Mouse (Mus musculus): ENCODE results near the gene Myl12a. TPM values are rescaled to one million over a fixed set of nuclear protein-coding genes. Genes with fewer than 3 reads are reported as not detected.

Gene Myl12a
- total and polyA plus RNA-seq, 2 experiments, result 34.2 to 49.7 TPM

GRCm38 (mm10) chr17:71025922-71026321 is 23.2 kb upstream of the Myl12a start:
- Histone ChIP-seq H3K27me3 (ENCODE audit: control insufficient read depth, insufficient read depth, low read length) (no peaks in the 10 kb centered on the region), H3K36me3 (ENCODE audit: control insufficient read depth, insufficient read depth, low read length) (no peaks in the 10 kb centered on the region), H3K27ac (replicated peaks; ENCODE audit: insufficient read depth, low read depth, low read length) (no peak overlapping the region), H3K79me2 (ENCODE audit: control insufficient read depth, insufficient read depth, low read length) (no peaks in the 10 kb centered on the region), H3K4me3 (ENCODE audit: insufficient read depth, low read depth, low read length) (no peak overlapping the region), H3K4me1 (ENCODE audit: control insufficient read depth, insufficient read depth, low read length) (no peaks in the 10 kb centered on the region), H3K9ac (ENCODE audit: low read depth, low read length) (no peak overlapping the region)
- WGBS, result 78% methylated on average over 8 of the region's 8 CpGs
- no peak for DNase-seq (ENCODE audit: extremely low read depth, low read depth, low spot score)
- TF ChIP-seq CTCF (IDR thresholded peaks at IDR 0.05; ENCODE audit: low read depth, low read length), result no peak
- no peak for TF ChIP-seq POLR2A (IDR thresholded peaks at IDR 0.05; ENCODE audit: extremely low read depth, insufficient read depth, low read length)

GRCm38 (mm10) chr17:71024071-71024470 is 21.4 kb upstream of the Myl12a start:
- Histone ChIP-seq H3K27me3 (ENCODE audit: control insufficient read depth, insufficient read depth, low read length) (no peaks in the 10 kb centered on the region), H3K4me1 (ENCODE audit: control insufficient read depth, insufficient read depth, low read length) (no peaks in the 10 kb centered on the region), H3K9ac (ENCODE audit: low read depth, low read length) (no peak overlapping the region), H3K36me3 (ENCODE audit: control insufficient read depth, insufficient read depth, low read length) (no peaks in the 10 kb centered on the region), H3K27ac (replicated peaks; ENCODE audit: insufficient read depth, low read depth, low read length) (no peak overlapping the region), H3K4me3 (ENCODE audit: insufficient read depth, low read depth, low read length) (no peak overlapping the region), H3K79me2 (ENCODE audit: control insufficient read depth, insufficient read depth, low read length) (no peaks in the 10 kb centered on the region)
- TF ChIP-seq CTCF (IDR thresholded peaks at IDR 0.05; ENCODE audit: low read depth, low read length), result no peak
- no peak for TF ChIP-seq POLR2A (IDR thresholded peaks at IDR 0.05; ENCODE audit: extremely low read depth, insufficient read depth, low read length)
- no peak for DNase-seq (ENCODE audit: extremely low read depth, low read depth, low spot score)
- WGBS, result 93% methylated on average over 10 of the region's 10 CpGs

GRCm38 (mm10) chr17:71022841-71023240 is 20.2 kb upstream of the Myl12a start:
- H3K79me2 ChIP-seq (ENCODE audit: control insufficient read depth, insufficient read depth, low read length), result no peaks in the 10 kb centered on the region
- H3K27me3 ChIP-seq (ENCODE audit: control insufficient read depth, insufficient read depth, low read length), result no peaks in the 10 kb centered on the region
- no peaks in the 10 kb centered on the region for H3K4me1 ChIP-seq (ENCODE audit: control insufficient read depth, insufficient read depth, low read length)
- H3K36me3 ChIP-seq (ENCODE audit: control insufficient read depth, insufficient read depth, low read length), result no peaks in the 10 kb centered on the region
- no peak overlapping the region for H3K9ac ChIP-seq (ENCODE audit: low read depth, low read length)
- TF ChIP-seq CTCF (IDR thresholded peaks at IDR 0.05; ENCODE audit: low read depth, low read length), result no peak
- no peak for TF ChIP-seq POLR2A (IDR thresholded peaks at IDR 0.05; ENCODE audit: extremely low read depth, insufficient read depth, low read length)
- no peak overlapping the region for H3K27ac ChIP-seq (replicated peaks; ENCODE audit: insufficient read depth, low read depth, low read length)
- no peak overlapping the region for H3K4me3 ChIP-seq (ENCODE audit: insufficient read depth, low read depth, low read length)
- 93% methylated on average over 13 of the region's 13 CpGs for WGBS
- no peak for DNase-seq (ENCODE audit: extremely low read depth, low read depth, low spot score)

- H3K36me3 ChIP-seq (ENCODE audit: control insufficient read depth, insufficient read depth, low read length), result no peaks in the 10 kb centered on the region
- DNase-seq (ENCODE audit: extremely low read depth, low read depth, low spot score), result no peak
- no peak overlapping the region for H3K9ac ChIP-seq (ENCODE audit: low read depth, low read length)
- TF ChIP-seq POLR2A (IDR thresholded peaks at IDR 0.05; ENCODE audit: extremely low read depth, insufficient read depth, low read length) (no peak), CTCF (IDR thresholded peaks at IDR 0.05; ENCODE audit: low read depth, low read length) (no peak)
- H3K4me3 ChIP-seq (ENCODE audit: insufficient read depth, low read depth, low read length), result no peak overlapping the region
- no peaks in the 10 kb centered on the region for H3K4me1 ChIP-seq (ENCODE audit: control insufficient read depth, insufficient read depth, low read length)
- WGBS, result 81% methylated on average over 9 of the region's 9 CpGs
- no peak overlapping the region for H3K27ac ChIP-seq (replicated peaks; ENCODE audit: insufficient read depth, low read depth, low read length)
- no peaks in the 10 kb centered on the region for H3K27me3 ChIP-seq (ENCODE audit: control insufficient read depth, insufficient read depth, low read length)
- no peaks in the 10 kb centered on the region for H3K79me2 ChIP-seq (ENCODE audit: control insufficient read depth, insufficient read depth, low read length)
These were observed 17.2 kb upstream of the Myl12a start for GRCm38 (mm10) chr17:71019860-71020259.

GRCm38 (mm10) chr17:71019309-71019655 is 16.6 kb upstream of the Myl12a start:
- Histone ChIP-seq H3K4me1 (ENCODE audit: control insufficient read depth, insufficient read depth, low read length) (no peaks in the 10 kb centered on the region), H3K4me3 (ENCODE audit: insufficient read depth, low read depth, low read length) (no peak overlapping the region)

GRCm38 (mm10) chr17:71018616-71019308 is 16.1 kb upstream of the Myl12a start:
- no peaks in the 10 kb centered on the region for H3K4me1 ChIP-seq (ENCODE audit: control insufficient read depth, insufficient read depth, low read length)
- DNase-seq (ENCODE audit: extremely low read depth, low read depth, low spot score), result no peak
- no peaks in the 10 kb centered on the region for H3K79me2 ChIP-seq (ENCODE audit: control insufficient read depth, insufficient read depth, low read length)
- no peaks in the 10 kb centered on the region for H3K27me3 ChIP-seq (ENCODE audit: control insufficient read depth, insufficient read depth, low read length)
- no peak overlapping the region for H3K9ac ChIP-seq (ENCODE audit: low read depth, low read length)
- TF ChIP-seq CTCF (IDR thresholded peaks at IDR 0.05; ENCODE audit: low read depth, low read length), result no peak
- TF ChIP-seq POLR2A (IDR thresholded peaks at IDR 0.05; ENCODE audit: extremely low read depth, insufficient read depth, low read length), result no peak
- no peak overlapping the region for H3K4me3 ChIP-seq (ENCODE audit: insufficient read depth, low read depth, low read length)
- 89% methylated on average over 15 of the region's 15 CpGs for WGBS
- H3K36me3 ChIP-seq (ENCODE audit: control insufficient read depth, insufficient read depth, low read length), result no peaks in the 10 kb centered on the region
- no peak overlapping the region for H3K27ac ChIP-seq (replicated peaks; ENCODE audit: insufficient read depth, low read depth, low read length)

More at GRCm38 (mm10) chr17:71019309-71019655, 16.6 kb upstream of the Myl12a start:
- DNase-seq (ENCODE audit: extremely low read depth, low read depth, low spot score), result no peak
- TF ChIP-seq POLR2A (IDR thresholded peaks at IDR 0.05; ENCODE audit: extremely low read depth, insufficient read depth, low read length) (no peak), CTCF (IDR thresholded peaks at IDR 0.05; ENCODE audit: low read depth, low read length) (no peak)
- no peaks in the 10 kb centered on the region for H3K36me3 ChIP-seq (ENCODE audit: control insufficient read depth, insufficient read depth, low read length)
- no peaks in the 10 kb centered on the region for H3K79me2 ChIP-seq (ENCODE audit: control insufficient read depth, insufficient read depth, low read length)
- no peak overlapping the region for H3K27ac ChIP-seq (replicated peaks; ENCODE audit: insufficient read depth, low read depth, low read length)
- H3K27me3 ChIP-seq (ENCODE audit: control insufficient read depth, insufficient read depth, low read length), result no peaks in the 10 kb centered on the region
- no peak overlapping the region for H3K9ac ChIP-seq (ENCODE audit: low read depth, low read length)
- WGBS, result 61% methylated on average over 6 of the region's 6 CpGs

Measured in liver, adult 2 months (tissue).